Mouse (Mus musculus) right cerebral cortex, postnatal 36 days (tissue): ENCODE results near the gene Irx2.

Experiments used
- DNase-seq, 2 experiments: peaks; one replicate each; pipeline ENCODE4 v3.0.0; 2022; ENCODE audit warnings: low spot score in 2 of 2, mixed read lengths in 1 of 2

Gene Irx2

GRCm38 (mm10) chr13:72628462-72628916 lies at the start of gene Irx2:
TSS of gene Irx2 (plus strand) at chr13:72628820.
- no peak for DNase-seq

DNA sequence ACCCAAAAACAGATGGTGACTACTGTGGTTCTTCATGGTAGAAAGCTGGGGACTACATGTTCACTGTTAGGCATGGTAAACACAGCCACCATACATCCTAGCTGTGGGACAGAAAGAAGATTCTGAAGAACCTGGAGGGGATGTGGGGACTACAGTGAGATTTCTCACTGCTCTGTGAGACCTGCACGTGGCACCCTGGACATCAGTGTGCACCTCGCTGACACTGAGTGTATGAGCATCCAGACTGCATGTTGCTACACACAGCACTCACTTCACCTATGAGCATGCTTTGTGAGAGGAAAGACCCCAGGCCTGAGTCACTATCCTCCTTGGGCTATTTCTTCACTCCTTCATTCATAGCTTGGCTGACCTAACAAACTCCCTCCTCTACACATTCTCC lies 47.3 kb upstream of the Irx2 start:
- no peak for DNase-seq

DNA sequence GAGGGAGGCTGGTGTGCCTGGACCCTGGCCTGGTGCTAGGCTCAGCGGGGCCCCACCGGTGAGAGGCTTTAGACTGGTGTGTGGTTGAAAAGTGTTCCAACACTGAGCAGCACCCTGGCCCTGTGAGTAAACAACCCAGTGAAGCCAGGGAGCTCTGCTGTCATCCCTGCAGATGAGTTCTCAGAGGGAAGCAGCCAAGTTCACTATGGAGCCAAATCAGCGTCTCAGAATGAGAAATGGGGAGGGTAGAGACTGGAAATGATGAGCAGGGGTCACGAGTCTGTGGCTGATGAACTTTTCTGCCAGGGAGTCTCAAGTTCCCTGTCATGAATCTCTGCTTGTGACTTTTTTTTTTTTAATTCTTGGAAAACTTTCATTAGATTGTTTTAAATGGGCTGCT lies 36.1 kb upstream of the Irx2 start:
- DNase-seq: no peak

DNA sequence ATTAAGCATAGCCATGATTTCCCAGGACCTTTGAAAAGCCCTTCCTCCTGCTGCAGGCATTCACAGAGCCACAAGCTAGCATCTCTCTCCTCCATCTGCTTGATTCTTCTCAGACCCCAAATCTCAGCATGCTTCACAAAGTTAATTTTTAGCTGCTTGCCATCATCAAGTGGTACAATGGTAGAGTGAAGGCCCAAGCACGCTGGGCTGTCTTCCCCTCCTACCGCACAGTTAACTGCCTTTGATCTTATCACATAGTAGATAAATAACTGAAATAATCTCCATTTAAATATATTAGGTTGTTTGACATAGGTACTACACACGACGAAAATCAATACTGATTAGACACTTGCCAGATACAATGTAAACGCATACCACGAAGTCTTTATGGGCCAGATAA lies 35.3 kb upstream of the Irx2 start:
- no peak for DNase-seq

- DNase-seq: no peak
Observed at GRCm38 (mm10) chr13:72593710-72594111, 34.9 kb upstream of the Irx2 start.

DNA sequence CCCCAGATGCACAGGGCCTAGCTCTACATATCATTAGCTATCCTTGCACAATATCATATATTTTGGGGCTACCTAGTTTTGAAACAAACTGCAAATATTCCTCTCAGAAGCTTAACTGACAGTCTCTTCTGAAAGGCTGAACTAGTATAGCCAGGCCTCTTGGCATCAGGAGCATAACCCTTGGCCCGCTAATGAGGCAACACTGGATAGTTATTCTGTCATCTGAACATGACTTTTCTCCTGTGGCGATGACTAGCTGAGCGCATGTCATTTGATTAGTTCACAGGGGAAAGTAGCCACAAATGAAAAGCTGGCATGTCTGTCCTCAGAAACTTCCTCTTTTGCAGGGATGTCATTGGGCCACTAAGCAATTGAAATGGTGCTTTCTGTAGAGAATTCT lies 29.4 kb upstream of the Irx2 start:
- DNase-seq: no peak

- DNase-seq: no peak
Observed at GRCm38 (mm10) chr13:72608706-72609105, 19.9 kb upstream of the Irx2 start.

GRCm38 (mm10) chr13:72610277-72610676 lies 18.3 kb upstream of the Irx2 start:
- no peak for DNase-seq

DNA sequence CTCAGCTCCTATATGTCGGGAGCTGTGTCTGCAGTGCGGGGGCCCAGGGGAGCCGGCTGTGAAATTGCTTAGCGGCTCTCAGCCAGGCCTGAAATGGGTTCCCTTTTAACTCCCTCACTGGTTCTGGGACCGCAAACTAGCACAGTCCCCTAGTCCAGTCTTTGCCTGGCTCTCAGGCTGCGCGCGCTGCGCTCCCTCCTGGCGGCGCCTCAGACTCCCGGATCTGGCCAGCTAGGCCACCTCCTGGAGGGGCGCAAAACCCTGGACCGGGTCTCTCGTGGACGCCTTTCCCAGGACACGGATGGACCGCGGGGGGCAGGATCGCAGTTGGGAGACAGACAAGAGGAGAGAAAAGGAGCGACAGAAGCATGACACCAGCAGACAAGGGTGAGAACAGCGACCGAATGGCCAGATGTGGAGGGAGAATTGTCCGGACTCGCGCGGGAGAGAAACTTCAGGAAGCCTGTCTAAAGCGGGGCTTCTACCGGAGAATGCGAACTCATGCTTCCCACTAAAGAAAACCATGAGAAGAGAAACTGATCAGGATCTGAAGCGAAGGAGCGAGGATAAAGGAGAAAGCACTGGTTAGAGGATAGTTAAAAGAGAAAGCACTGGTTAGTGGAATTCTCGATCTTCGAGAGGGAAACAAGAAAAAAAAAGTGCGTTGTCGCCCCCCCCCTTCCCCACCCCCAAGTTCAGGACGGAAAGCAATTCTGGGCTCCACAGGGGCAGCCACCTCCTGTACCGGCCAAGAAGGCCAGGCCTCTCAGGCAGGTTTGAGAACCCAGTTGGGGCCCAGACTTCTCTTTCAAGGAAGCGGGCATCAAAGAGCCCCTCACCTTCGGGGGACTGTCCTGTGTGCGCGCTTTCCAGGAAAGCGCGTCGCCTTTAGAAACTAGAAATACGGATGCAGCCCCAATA lies 4.4 kb upstream of the Irx2 start:
- no peak for DNase-seq

GRCm38 (mm10) chr13:72624847-72625170 lies 3.8 kb upstream of the Irx2 start:
- DNase-seq: no peak

DNA sequence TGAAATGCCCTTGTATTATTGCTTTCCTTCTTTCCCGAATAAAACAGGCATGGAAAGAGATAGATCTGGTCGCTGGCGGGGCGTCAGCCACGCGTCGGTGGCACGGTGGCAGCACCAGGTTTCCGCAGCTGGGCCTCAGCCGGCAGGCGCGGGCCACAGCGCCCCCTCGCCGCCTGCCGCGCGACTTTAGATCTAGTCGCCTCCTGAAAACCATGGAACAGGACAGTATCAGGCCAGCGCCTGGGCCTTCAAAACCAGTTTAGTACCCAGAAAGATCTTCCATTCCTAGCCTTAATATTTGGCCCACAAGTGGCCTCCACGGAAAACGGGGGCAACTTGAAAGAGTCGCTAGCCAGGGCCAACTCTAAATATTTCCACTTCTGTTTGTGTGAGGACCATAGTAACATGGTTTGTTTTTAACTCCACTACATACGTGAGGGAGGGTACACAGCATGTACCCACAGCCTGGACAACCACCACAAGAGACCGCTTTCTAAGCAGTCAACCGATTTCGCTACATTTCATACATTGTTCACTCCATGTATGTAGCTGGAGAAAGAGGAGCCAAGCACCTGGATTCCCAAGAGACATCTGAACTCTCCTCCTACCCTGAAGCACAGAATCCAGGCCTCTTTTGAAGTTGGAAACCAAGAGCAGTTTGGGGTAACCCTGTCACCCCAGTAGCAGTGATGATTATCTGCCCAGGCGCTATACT lies 3.2 kb upstream of the Irx2 start:
- no peak for DNase-seq

DNA sequence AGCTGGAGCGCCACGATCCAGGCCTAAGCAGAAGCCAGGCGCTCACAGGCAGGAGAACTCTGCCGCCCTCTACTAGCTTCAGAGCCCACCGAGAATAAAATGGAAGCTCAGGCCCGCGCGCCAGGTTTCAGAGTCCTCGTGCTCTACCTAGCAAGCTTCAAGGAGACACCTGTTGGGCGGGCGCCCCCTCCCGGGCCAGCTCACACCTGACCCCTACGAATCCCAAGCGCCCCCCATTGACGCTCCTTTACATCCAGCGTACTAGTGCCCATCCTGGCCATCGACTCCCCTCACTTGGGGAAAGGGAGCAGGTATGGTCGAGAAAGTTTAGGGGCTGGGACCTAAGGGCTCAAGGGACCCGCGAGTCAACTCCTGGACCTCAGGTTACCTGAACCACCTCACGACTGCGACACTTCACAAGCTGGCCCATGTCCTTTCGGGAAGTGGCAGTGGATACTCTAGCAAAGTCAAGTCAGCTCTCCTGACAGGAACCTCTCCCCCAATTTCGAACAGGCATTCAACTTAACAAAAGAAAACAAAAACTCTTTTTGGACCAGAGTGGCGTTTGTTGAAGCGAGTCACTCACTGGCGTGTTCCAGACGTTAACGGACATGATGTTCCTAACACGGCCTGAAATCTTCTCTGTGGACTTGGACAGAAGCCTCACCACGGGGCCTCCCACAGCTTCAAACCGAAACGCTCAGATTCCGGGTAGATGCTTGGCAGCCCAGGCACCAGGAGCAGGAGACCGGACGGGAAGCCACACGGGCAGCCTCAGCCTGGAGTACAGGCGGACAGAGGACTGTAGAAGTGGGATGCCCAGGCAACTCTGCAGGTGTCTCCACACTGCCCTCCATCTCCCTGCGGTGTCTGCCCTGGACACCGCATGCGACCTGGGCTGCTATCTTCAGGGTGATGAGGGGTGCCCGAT lies 964 bp upstream of the Irx2 start:
- no peak for DNase-seq

- no peak for DNase-seq
Observed at GRCm38 (mm10) chr13:72628935-72629631, 463 bp downstream of the Irx2 start.

- DNase-seq: no peak
Observed at GRCm38 (mm10) chr13:72629806-72630205, 1.2 kb downstream of the Irx2 start.

- no peak for DNase-seq
Observed at GRCm38 (mm10) chr13:72630501-72631372, 2.1 kb downstream of the Irx2 start.

DNA sequence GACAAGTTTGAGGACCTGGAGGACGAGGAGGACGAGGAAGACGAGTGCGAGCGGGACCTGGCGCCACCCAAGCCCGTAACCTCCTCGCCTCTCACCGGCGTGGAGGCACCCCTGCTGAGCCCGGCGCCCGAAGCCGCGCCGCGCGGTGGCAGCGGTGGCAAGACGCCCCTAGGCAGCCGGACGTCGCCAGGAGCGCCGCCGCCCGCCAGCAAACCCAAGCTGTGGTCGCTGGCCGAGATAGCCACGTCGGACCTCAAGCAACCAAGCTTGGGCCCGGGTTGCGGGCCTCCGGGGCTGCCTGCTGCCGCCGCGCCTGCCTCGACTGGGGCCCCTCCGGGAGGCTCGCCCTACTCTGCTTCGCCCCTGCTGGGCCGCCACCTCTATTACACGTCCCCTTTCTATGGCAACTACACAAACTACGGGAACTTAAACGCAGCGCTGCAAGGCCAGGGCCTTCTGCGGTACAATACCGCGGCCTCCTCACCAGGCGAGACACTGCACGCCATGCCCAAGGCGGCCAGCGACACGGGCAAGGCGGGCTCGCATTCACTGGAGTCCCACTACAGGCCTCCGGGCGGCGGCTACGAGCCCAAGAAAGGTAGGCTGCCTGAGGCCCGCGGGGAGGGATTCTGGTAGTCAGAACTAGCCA lies 2.9 kb downstream of the Irx2 start:
- no peak for DNase-seq

GRCm38 (mm10) chr13:72632361-72632760 lies 3.7 kb downstream of the Irx2 start:
- no peak for DNase-seq

DNA sequence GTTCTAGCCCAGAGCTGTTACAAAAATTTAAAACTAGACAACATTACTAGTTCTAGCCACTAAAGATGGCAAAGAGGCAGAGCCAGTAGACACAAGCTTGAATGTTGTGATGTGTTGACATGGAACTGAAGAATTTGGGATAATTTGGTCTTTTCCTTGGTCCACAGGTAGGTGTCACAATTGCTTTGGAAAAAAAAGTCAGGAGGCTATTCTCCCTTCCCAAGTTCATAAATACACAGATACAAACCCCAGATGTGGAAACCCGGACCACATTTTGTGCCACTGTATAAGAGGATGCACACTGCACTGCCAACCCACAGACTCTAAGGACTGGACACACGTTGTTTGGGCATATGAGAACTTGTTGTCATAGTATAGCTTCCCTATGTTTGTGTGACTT lies 4.5 kb downstream of the Irx2 start:
- DNase-seq: no peak

GRCm38 (mm10) chr13:72634752-72635315 lies 6.2 kb downstream of the Irx2 start:
- no peak for DNase-seq
